Mouse (Mus musculus): ENCODE measurements around the gene Mindy4.

GRCm38 (mm10) chr6:55241479-55241878, 38.3 kb downstream of the Mindy4 start:
- TF ChIP-seq ZNF384 (IDR thresholded peaks at IDR 0.05; ENCODE audit: low read depth, low read length) (no peak), CHD2 (IDR thresholded peaks at IDR 0.05; ENCODE audit: low read depth, low read length) (no peak), HCFC1 (IDR thresholded peaks at IDR 0.05; ENCODE audit: borderline replicate concordance, insufficient read depth, low read length) (no peak), ZC3H11A (IDR thresholded peaks at IDR 0.05; ENCODE audit: borderline replicate concordance, low read depth, low read length) (no peak), MAFK (IDR thresholded peaks at IDR 0.05; ENCODE audit: insufficient read depth, low read depth, low read length) (no peak)
